Mouse (Mus musculus) bone marrow, adult 2 months (tissue): ENCODE data around the gene C8a. TPM values are rescaled to one million over a fixed set of nuclear protein-coding genes. Genes with fewer than 3 reads are reported as not detected.

Experiments
- H3K27ac ChIP-seq: fragments of 200-500 bp; 2 replicates; pipeline ENCODE4 v1.5.1; 2012; ENCODE audit warnings: low read depth, mild to moderate bottlenecking, control low read depth, inconsistent platforms, low read length; ENCODE audit not compliant: control insufficient read depth, poor library complexity, insufficient read depth
- H3K4me1 ChIP-seq: fragments of 200-500 bp; 2 replicates; pipeline ENCODE4 v1.6.1; 2011; ENCODE audit warnings: low read length; ENCODE audit not compliant: control insufficient read depth, insufficient read depth
- H3K4me3 ChIP-seq: fragments of 200-500 bp; replicated peaks from 2 replicates; pipeline ENCODE3; 2011; ENCODE audit warnings: mild to moderate bottlenecking, low read depth, low read length, control low read depth; ENCODE audit not compliant: control insufficient read depth
- CTCF ChIP-seq: fragments of 200-500 bp; IDR thresholded peaks from 2 replicates; pipeline ENCODE4 v1.5.1; 2011; ENCODE audit warnings: low read length, control low read depth; ENCODE audit not compliant: control insufficient read depth, insufficient read depth
- POLR2A ChIP-seq: fragments of 200-500 bp; IDR thresholded peaks from 2 replicates; pipeline ENCODE4 v1.6.1; 2011; ENCODE audit warnings: low read depth, mild to moderate bottlenecking, control low read depth, low read length, borderline replicate concordance; ENCODE audit not compliant: control insufficient read depth
- WGBS: fragments of 180-500 bp; shearing (Covaris S2); methylation state at CpG from one replicate; pipeline ENCODE4 v1.1.7; 2018; 5-methylcytosine and 5-hydroxymethylcytosine counted together
- polyA plus RNA-seq: library from polyadenylated mRNA; stranded (reverse); fragments of >200 nt; gene quantifications from 2 replicates; pipeline ENCODE4 v1.2.4, GENCODE M21; 2011; ENCODE audit warnings: low replicate concordance; ENCODE audit not compliant: missing spikeins, insufficient read depth, insufficient read length

Gene C8a
- 2.1 and 4.6 TPM in 2 replicates for polyA plus RNA-seq

GRCm38 (mm10) chr4:104876323-104876722 is at the start of gene C8a:
Gene C8a (minus strand): TSS chr4:104876398.
- no peaks in the 10 kb centered on the region for H3K4me1 ChIP-seq
- no peak for TF ChIP-seq POLR2A
- TF ChIP-seq CTCF = no peak
- H3K27ac ChIP-seq = no peak within 1 kb of the TSS
- 69% methylated on average over 3 of the region's 3 CpGs for WGBS
- no peak within 1 kb of the TSS for H3K4me3 ChIP-seq

- WGBS = 66% methylated on average over 5 of the region's 5 CpGs
- no peak overlapping the region for H3K27ac ChIP-seq
- no peak overlapping the region for H3K4me3 ChIP-seq
- no peaks in the 10 kb centered on the region for H3K4me1 ChIP-seq
- TF ChIP-seq POLR2A = no peak
- no peak for TF ChIP-seq CTCF
These were observed 49.2 kb upstream of the C8a start for GRCm38 (mm10) chr4:104925383-104925782.

GRCm38 (mm10) chr4:104918017-104918416 is 41.8 kb upstream of the C8a start:
- H3K4me1 ChIP-seq = no peaks in the 10 kb centered on the region
- no peak overlapping the region for H3K27ac ChIP-seq
- TF ChIP-seq CTCF (no peak), POLR2A (no peak)
- H3K4me3 ChIP-seq = no peak overlapping the region
- 75% methylated on average over 6 of the region's 6 CpGs for WGBS

- no peak overlapping the region for H3K27ac ChIP-seq
These were observed 38.6 kb upstream of the C8a start for GRCm38 (mm10) chr4:104914711-104915247.

GRCm38 (mm10) chr4:104913291-104914129 is 37.3 kb upstream of the C8a start, which contains the start of gene Fyb2:
Gene Fyb2 (plus strand): TSS chr4:104913456.
- no peak for TF ChIP-seq POLR2A
- no peak for TF ChIP-seq CTCF
- Histone ChIP-seq H3K4me1 (no peaks in the 10 kb centered on the region), H3K27ac (no peak within 1 kb of the TSS), H3K4me3 (no peak within 1 kb of the TSS)
- WGBS = 20% methylated on average over 23 of the region's 23 CpGs

More at GRCm38 (mm10) chr4:104914711-104915247, 38.6 kb upstream of the C8a start:
- Histone ChIP-seq H3K4me3 (no peak overlapping the region), H3K4me1 (no peaks in the 10 kb centered on the region)
- WGBS = 58% methylated on average over 6 of the region's 6 CpGs
- no peak for TF ChIP-seq CTCF
- TF ChIP-seq POLR2A = no peak

- no peaks in the 10 kb centered on the region for H3K4me1 ChIP-seq
- no peak overlapping the region for H3K4me3 ChIP-seq
- no peak overlapping the region for H3K27ac ChIP-seq
- WGBS = 32% methylated on average over 7 of the region's 7 CpGs
- TF ChIP-seq CTCF = peak; percentile 68
- TF ChIP-seq POLR2A = no peak
These were observed 35.5 kb upstream of the C8a start for GRCm38 (mm10) chr4:104911685-104912084.

DNA sequence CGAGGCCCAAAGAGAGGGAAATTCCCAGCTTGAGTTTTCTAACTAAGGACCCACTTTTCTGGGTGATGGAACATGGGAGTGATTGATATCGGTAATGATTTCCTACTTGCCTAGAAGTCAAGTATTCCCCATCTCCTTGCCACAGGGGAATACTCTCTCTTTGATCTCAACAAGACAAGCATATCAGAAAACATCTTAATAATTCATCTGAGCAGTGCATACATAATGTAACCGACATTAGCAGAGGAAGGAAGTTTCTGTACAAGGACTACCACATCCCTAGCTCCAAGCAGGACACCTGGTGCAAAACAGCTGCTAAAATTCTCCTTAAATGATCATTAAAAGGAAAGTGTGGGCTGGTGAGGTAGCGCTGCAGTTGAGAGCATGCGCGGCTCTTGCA is 28.9 kb upstream of the C8a start:
- WGBS = 83% methylated on average over 6 of the region's 6 CpGs
- H3K4me1 ChIP-seq = no peaks in the 10 kb centered on the region
- no peak overlapping the region for H3K27ac ChIP-seq
- TF ChIP-seq CTCF (no peak), POLR2A (no peak)
- no peak overlapping the region for H3K4me3 ChIP-seq

- no peak overlapping the region for H3K4me3 ChIP-seq
- WGBS = 70% methylated on average over 2 of the region's 2 CpGs
- TF ChIP-seq POLR2A = no peak
- no peak for TF ChIP-seq CTCF
- no peaks in the 10 kb centered on the region for H3K4me1 ChIP-seq
- H3K27ac ChIP-seq = no peak overlapping the region
These were observed 26.6 kb upstream of the C8a start for GRCm38 (mm10) chr4:104902836-104903235.
